ENCODE assay signal across 15 mouse cellular contexts in the genomic region with DNA sequence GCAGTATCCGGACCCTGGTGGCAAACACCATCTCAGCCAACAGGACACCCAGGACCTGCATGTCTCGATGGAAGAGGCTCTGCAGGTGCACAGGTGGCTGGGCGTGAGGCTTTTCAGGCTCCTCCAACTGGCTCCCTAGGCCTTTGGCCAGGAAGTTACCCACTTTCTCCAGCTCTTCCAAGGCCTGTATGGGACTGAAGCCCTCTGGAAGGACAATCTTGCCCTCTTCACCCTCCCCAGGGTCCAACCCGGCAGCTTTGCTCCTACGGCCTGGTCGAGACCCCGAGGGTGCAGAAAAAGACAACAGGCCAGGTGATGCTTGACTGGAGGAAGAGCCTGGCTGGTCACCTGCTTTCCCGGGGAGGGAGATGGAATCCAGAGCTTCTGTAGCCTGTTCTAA. TPM values are rescaled to one million over a fixed set of nuclear protein-coding genes. Genes with fewer than 3 reads are reported as not detected.
"Had no signal": no experiment of that assay in that cellular context is flagged by ENCODE, and none has a peak within 500 bp of the region (broad histone marks: within the 10 kb centered on the region; RNA-seq: fewer than 3 reads in every experiment).

No protein-coding gene starts in this region.

- H3K4me2 ChIP-seq: midbrain, embryonic 12.5 days; neural tube, embryonic 12.5 days had no signal

- ATAC-seq: lung, postnatal 0 days had no signal

- H3K9me3 ChIP-seq: kidney, embryonic 15.5 days; limb, embryonic 10.5 days; midbrain, embryonic 12.5 days; neural tube, embryonic 12.5 days had no signal

- H3K4me3 ChIP-seq: kidney, embryonic 15.5 days; left cerebral cortex, adult 2 months; limb, embryonic 10.5 days; midbrain, embryonic 12.5 days; myocyte; neural tube, embryonic 12.5 days had no signal

- H3K27ac ChIP-seq: kidney, embryonic 15.5 days; left cerebral cortex, adult 2 months; limb, embryonic 10.5 days; midbrain, embryonic 12.5 days; neural tube, embryonic 12.5 days had no signal

- H3K27me3 ChIP-seq: kidney, embryonic 15.5 days; neural tube, embryonic 12.5 days had no signal

- DNase-seq: kidney, adult 2 months; kidney, postnatal 14 days; lung, adult 2 months; lung, postnatal 36 days; right cerebral cortex, postnatal 14 days; thymus, postnatal 4 days had no signal

- H3K9ac ChIP-seq: kidney, embryonic 15.5 days; midbrain, embryonic 12.5 days; neural tube, embryonic 12.5 days had no signal

RNA-seq across cellular contexts. Expression of gene Serpinf2, which starts 12.7 kb away (rescaled TPM):
- total RNA-seq: left cerebral cortex, postnatal 14 days had no signal
- polyA plus RNA-seq: limb, embryonic 10.5 days; midbrain, embryonic 12.5 days had no signal

RNA-seq across cellular contexts. Expression of gene Serpinf1, which starts 29.6 kb away (rescaled TPM):
- total RNA-seq: neutrophil, adult 5-6 weeks had no signal
